Mouse (Mus musculus) left cerebral cortex, adult 18-20 months (tissue): ENCODE data around the gene Nek3. TPM values are rescaled to one million over a fixed set of nuclear protein-coding genes. Genes with fewer than 3 reads are reported as not detected.

Experiments used
- DNase-seq, 2 experiments: peaks; one replicate each; pipeline ENCODE4 v3.0.0; 2021 to 2022; ENCODE audit warnings: low spot score in 2 of 2, mixed read lengths in 1 of 2
- long read RNA-seq, 2 experiments: library from polyadenylated mRNA; stranded (forward); transcript quantifications; one replicate each; pipeline ENCODE4 v2.0.0; 2021
- total RNA-seq, 2 experiments: library from RNA; stranded (reverse); gene quantifications; 2 replicates each; pipeline ENCODE4 v1.2.3; 2021

Gene Nek3
- total RNA-seq = 1 to 10 TPM; 1.8 to 1.9 TPM
- long read RNA-seq, experiment 1, partial matches to known transcripts = 0 of 2 reads
- long read RNA-seq, experiment 1, other reads (novel, unspliced or antisense) = 1 of 2 reads
- long read RNA-seq, experiment 2, partial matches to known transcripts = 0 of 2 reads
- long read RNA-seq, experiment 2, other reads (novel, unspliced or antisense) = 0 of 2 reads

GRCm38 (mm10) chr8:22166080-22166603, at the start of gene Nek3:
Gene Nek3 (minus strand): TSS chr8:22166435.
- peak; percentile 71 to 79 for DNase-seq

DNA sequence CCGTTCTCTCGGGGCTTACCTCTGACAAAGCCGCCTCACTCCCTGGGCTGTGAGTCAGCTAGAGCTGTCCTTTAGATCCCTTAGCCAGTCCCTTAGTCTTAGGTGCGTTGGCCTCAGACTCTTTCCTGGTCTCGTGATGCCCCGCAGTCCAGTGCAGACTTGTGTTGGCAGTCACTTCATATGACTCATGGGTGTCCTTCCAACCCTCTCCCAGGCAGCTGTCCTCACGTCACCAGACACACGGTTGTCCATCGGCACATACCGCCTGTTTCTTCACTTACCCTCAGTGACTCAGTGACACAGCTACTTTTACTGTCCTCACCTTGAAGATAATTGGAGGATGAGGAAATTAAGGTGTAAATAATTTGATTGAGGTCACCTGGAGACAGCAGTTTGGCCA, 48.6 kb upstream of the Nek3 start:
- DNase-seq = no peak

DNA sequence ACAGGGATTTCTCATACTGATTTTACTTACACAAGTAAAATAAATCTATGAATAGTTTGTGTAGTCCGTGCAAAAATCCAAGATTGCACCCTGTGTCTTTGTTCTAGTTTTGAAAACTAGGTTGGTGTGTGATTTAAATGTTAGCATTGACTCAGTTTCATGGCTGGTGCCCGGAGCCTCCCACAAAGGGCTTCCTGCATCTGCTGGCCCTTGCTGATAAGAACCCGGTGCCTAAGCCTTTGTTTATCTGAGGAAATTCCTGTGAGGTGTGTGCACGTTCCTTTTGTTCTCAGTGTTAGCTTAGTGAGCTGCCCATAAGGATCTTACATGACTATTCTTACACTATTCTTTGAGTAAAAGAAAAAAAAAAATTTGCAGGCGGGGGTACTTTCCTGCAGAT, 42.8 kb upstream of the Nek3 start:
- no peak for DNase-seq

DNA sequence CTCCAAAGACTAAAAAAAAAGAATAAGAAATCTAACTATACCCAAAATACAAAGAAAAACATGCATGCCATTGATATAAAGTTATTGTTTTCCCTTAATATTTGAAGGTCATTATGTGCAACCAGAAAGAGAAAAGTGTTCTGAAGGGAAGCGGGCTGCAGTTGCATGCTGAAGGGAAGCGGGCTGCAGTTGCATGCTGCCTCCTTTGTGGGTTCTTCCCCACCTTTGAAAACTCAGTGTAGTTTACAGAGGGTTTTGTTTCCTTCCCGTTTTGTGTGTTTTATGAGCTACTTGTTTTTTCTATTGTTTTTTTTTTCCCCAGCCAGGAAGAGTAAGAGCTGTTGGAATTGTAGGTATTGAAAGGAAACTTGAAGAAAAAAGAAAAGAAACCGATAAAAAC, 41.3 kb upstream of the Nek3 start:
- no peak for DNase-seq

DNA sequence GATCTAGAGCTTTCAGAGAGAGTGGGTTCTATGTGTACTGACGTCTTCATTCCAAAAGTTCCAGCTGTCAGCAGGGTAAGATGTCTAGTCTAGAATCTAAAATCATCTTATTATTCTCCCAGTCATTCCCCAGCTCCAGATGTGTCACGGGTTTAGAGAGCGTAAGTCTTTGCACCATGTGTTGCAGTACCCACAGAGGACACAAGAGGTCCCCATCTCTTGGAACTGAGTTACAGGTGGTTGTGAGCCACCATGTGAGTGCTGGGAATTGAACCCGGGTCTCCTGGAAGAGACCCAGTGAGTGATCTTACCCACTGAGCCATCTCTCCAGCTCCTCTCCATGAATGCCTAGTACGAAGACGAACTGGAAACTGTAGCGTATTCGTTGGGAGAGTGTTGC, 33.2 kb upstream of the Nek3 start:
- no peak for DNase-seq

DNA sequence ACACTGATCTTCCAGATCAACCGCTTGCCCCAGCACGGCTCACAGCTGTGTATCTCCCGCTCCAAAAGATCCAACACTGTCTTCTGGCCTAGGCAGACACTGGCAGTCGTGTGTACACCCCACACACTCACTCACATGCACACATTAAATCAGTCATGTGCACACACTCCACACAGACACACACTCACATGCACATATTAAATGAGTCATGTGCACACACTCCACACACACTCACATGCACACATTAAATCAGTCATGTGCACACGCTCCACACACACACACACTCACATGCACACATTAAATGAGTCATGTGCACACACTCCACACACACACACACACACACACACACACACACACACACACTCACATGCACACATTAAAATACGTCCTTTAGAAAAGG, 31.7 kb upstream of the Nek3 start:
- no peak for DNase-seq

DNA sequence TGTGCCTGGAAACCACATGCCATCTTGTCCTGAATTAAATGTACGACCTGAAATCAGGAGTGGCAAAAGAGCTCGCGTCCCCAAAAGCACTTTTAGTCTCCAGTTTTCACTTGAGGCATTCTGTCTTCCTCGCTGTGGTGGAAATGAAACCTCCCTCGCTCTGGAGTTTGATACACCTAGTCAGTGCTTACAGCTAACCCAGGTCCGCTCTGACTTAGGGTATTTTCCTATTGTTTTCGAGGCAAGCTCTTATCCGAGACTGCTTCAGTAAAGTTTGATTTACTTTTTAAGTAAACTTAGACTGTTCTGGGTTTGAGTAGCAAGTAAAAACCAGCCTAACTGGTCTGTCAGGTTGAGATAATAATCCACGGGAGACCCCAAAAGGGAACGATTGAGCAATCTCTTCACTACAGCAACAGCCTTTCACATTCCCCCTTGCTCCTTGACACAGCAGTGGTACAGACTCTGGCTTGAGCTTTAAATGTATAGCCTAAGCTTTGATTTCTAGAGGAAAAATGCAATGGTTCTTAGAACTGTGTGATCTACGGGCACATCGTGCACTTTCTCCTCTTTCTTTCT, 27.3 kb upstream of the Nek3 start:
- peak in 1 of 2 experiments; percentile 21 for DNase-seq

DNA sequence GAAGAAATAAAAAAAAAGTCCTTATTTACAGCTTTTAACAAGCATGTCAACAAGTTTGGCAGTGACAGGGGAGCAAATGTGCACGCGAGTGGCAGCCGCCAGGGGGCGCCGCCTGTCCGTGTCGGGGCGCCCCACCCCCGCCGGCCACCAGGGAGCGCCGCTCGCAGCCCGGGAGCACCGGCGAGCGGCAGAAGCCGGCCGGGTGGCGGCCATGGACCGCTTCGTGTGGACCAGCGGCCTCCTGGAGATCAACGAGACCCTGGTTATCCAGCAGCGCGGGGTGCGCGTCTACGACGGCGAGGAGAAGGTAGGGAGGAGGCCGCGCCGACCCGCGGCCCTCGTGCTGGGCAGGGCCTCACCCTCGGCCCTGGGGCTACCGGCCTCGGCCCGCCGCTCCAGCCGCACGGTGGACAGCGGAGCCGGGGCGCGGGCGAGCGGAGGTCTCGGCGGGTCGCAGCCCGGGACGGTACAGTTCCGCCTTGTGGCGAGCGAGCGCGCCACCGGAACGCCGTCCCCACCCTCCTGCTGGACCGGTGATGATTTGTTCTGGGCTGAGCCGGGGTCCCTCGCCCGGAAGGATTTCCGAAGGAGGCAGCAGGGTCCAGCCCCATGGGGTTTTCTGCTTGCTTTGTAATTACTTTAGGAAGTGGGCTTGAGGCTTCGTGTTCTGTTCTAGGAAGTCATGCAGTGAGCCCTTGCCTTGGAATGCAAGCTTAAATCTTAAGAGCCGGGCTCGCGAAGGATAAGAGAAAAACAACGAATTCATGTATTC, 26.6 kb upstream of the Nek3 start, which contains the start of gene Vps36:
TSS of gene Vps36 (plus strand) at position 150 of the 772 bp plus-strand sequence.
- peak; percentile 83 to 86 for DNase-seq

GRCm38 (mm10) chr8:22185431-22186397, 19.5 kb upstream of the Nek3 start, which contains the start of gene Ckap2:
Gene Ckap2 (minus strand): TSS chr8:22185819.
- DNase-seq = peak; percentile 78 to 87

- DNase-seq = no peak
Measured at GRCm38 (mm10) chr8:22184884-22185283, 18.6 kb upstream of the Nek3 start.

DNA sequence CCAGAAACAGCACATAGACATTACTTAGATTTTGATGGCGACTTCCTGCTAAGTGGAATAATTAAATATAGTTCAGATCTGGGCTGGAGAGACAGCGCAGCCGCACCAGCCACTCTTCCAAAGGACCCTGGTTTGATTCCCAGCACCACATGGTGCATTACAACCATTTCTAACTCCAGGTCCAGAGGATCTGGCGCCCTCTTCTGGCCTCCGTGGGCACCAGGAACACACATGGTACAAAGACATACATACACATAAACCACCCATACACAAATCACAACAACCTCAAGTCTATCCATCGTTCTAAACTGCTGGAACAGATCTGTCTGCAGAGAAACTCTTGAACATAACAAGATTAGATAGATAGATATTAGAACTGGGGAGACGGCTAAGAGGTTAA, 9.7 kb upstream of the Nek3 start:
- no peak for DNase-seq

DNA sequence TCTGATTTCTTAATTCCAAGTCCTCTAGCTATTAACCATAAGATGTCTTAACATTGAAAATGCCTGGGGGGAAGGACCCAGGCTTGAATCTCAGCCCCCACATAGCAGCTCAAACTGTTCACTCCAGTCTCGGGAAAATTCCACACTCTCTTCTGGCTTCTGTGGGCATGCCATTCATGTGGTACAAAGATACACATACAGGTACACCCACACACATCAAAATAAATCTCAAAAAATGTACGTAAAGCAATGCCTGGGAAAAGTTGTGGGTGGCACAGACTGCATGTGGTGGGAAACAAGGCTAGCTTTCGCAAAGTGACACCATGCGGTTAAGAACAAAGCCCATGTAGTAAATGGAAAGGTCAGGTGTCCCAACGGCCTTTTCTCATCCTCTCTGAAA, 2.9 kb upstream of the Nek3 start:
- peak in 1 of 2 experiments; percentile 33 for DNase-seq

DNA sequence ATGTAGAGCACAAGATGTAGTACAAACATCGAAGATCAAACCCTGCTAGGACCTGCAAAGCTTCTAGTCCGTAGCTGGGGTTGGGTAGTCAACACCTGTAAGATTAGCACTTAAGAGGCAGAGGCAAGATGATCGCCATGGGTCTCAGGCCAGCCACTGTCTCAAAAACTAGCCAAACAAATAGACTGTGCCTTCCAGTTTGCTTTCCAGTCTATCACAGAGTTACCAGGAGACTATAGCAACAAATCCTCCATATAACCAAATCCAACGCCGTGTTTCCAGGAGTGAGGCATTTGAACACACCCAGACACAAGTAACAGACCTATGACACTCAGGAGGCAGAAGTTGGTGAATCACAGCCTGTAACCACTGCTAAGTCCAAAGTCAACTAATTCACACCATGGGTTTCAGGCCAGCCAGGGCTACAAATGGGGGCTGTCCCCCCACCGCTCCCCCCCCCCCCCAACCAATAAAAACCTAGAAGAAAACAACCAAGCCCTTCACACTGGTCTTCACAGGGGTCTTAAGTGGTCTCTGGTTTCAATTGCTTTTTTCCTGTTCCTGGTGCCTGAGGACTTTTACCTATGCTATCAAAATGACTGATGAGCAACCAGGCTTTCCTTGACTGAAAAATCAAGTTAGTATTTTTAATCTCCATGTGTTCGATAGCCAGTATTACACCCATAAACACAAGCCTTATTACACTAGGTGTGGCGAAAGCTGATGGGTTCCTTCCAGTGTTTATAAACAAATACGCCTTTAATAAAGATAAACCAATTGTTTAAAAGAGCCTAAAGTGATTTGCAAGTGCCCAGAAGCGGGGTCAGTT, 770 bp downstream of the Nek3 start:
- DNase-seq = no peak

GRCm38 (mm10) chr8:22164431-22164830, 1.8 kb downstream of the Nek3 start:
- no peak for DNase-seq

- DNase-seq = no peak
Measured at GRCm38 (mm10) chr8:22162206-22162605, 4.0 kb downstream of the Nek3 start.

- no peak for DNase-seq
Measured at GRCm38 (mm10) chr8:22150345-22150663, 15.9 kb downstream of the Nek3 start.

GRCm38 (mm10) chr8:22149643-22150344, 16.4 kb downstream of the Nek3 start:
- no peak for DNase-seq

DNA sequence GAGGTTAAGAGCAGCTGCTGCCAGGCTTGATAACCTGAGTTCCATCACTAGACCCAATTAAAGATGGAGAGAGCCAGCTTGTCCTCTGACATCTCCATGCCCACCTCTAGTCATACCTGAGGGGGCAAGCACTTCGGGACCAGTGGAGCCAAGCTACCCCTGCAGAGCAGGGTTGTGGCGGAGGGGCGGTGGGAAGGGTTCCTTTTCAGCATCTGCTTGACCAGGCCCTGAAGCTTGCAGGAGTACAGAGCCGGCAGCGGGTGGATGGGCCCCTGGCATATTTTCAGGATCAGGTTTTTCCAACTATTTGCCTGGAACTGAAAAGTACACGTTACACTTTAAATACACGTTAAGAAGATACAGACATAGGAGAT, 17.9 kb downstream of the Nek3 start:
- no peak for DNase-seq

GRCm38 (mm10) chr8:22147706-22148366, 18.4 kb downstream of the Nek3 start:
- no peak for DNase-seq
